Mouse (Mus musculus) embryonic fibroblast, embryonic 13.5 days (primary cell): Measurements from ENCODE around the gene Farp1.

Experiments used
- CTCF ChIP-seq: IDR thresholded peaks from 2 replicates; pipeline ENCODE4 v1.5.1; 2011; ENCODE audit warnings: mild to moderate bottlenecking, control low read depth, low read length, moderate library complexity, borderline replicate concordance; ENCODE audit not compliant: insufficient read depth
- POLR2A ChIP-seq: IDR thresholded peaks from 2 replicates; pipeline ENCODE4 v1.6.1; 2011; ENCODE audit warnings: low read depth, mild to moderate bottlenecking, control low read depth, low read length, moderate library complexity

- no peak for TF ChIP-seq CTCF
- no peak for TF ChIP-seq POLR2A
Measured at GRCm38 (mm10) chr14:121054062-121054461, 19.1 kb downstream of the Farp1 start.
